Mouse (Mus musculus) myocyte (in vitro differentiated cells): ENCODE results near the gene Fkbp7. TPM values are rescaled to one million over a fixed set of nuclear protein-coding genes. Genes with fewer than 3 reads are reported as not detected.

Experiments used
- H3K27me3 ChIP-seq: one replicate; pipeline ENCODE4 v1.6.1; 2011; ENCODE audit not compliant: control insufficient read depth, insufficient read depth, insufficient read length
- H3K36me3 ChIP-seq: one replicate; pipeline ENCODE4 v1.6.1; 2011; ENCODE audit not compliant: control insufficient read depth, insufficient read depth
- H3K4me2 ChIP-seq: one replicate; pipeline ENCODE4 v1.6.1; 2011; ENCODE audit warnings: low read depth, control low read depth
- H3K4me3 ChIP-seq: one replicate; pipeline ENCODE4 v1.5.1; 2011; ENCODE audit warnings: mild to moderate bottlenecking, control low read depth, moderate library complexity
- H3K79me2 ChIP-seq: one replicate; pipeline ENCODE4 v1.6.1; 2011; ENCODE audit not compliant: control insufficient read depth, insufficient read depth
- H3ac ChIP-seq: one replicate; pipeline ENCODE4 v1.6.1; 2011; ENCODE audit not compliant: control insufficient read depth, insufficient read length
- CEBPB ChIP-seq: IDR thresholded peaks from 2 replicates; pipeline ENCODE4 v1.6.1; 2011; ENCODE audit warnings: mild to moderate bottlenecking, moderate library complexity; ENCODE audit not compliant: poor library complexity, insufficient read depth, severe bottlenecking
- E2F4 ChIP-seq: IDR thresholded peaks from one replicate; pipeline ENCODE4 v1.6.1; 2011; ENCODE audit warnings: mild to moderate bottlenecking, control low read depth, moderate library complexity; ENCODE audit not compliant: insufficient read depth
- MAX ChIP-seq: IDR thresholded peaks from one replicate; pipeline ENCODE4 v1.6.1; 2011; ENCODE audit warnings: low read depth, mild to moderate bottlenecking, control low read depth
- MYOD1 ChIP-seq, 3 experiments: IDR thresholded peaks; one replicate each; pipeline ENCODE4 v1.6.1; 2011; ENCODE audit warnings: control low read depth in 2 of 3, low read depth in 2 of 3, mild to moderate bottlenecking in 2 of 3, moderate library complexity in 1 of 3; ENCODE audit not compliant: insufficient read length in 2 of 3, control insufficient read depth in 1 of 3
- MYOG ChIP-seq, 3 experiments: IDR thresholded peaks; one replicate each; pipeline ENCODE4 v1.6.1; 2011; ENCODE audit warnings: control low read depth in 2 of 3, low read depth in 2 of 3, mild to moderate bottlenecking in 2 of 3; ENCODE audit not compliant: insufficient read length in 2 of 3, control insufficient read depth in 1 of 3, insufficient read depth in 1 of 3
- POLR2A ChIP-seq: IDR thresholded peaks from one replicate; pipeline ENCODE4 v1.6.1; 2011; ENCODE audit warnings: low read depth, mild to moderate bottlenecking, control low read depth, moderate library complexity; ENCODE audit not compliant: insufficient read length
- POLR2AphosphoS2 ChIP-seq: IDR thresholded peaks from one replicate; pipeline ENCODE4 v1.6.1; 2011; ENCODE audit warnings: low read depth, control low read depth; ENCODE audit not compliant: insufficient read length
- REST ChIP-seq: IDR thresholded peaks from one replicate; pipeline ENCODE4 v1.6.1; 2011; ENCODE audit warnings: mild to moderate bottlenecking, control low read depth, moderate library complexity; ENCODE audit not compliant: insufficient read depth, insufficient read length
- SRF ChIP-seq: IDR thresholded peaks from one replicate; pipeline ENCODE4 v1.6.1; 2011; ENCODE audit warnings: low read depth; ENCODE audit not compliant: control insufficient read depth, insufficient read length
- TCF12 ChIP-seq: IDR thresholded peaks from one replicate; pipeline ENCODE4 v1.6.1; 2011; ENCODE audit warnings: mild to moderate bottlenecking, control low read depth; ENCODE audit not compliant: poor library complexity, insufficient read depth, severe bottlenecking
- TCF3 ChIP-seq: IDR thresholded peaks from one replicate; pipeline ENCODE4 v1.6.1; 2011; ENCODE audit warnings: low read depth, control low read depth; ENCODE audit not compliant: insufficient read length
- USF1 ChIP-seq: IDR thresholded peaks from one replicate; pipeline ENCODE4 v1.6.1; 2011; ENCODE audit warnings: low read depth, mild to moderate bottlenecking, control low read depth, moderate library complexity
- polyA plus RNA-seq: library from polyadenylated mRNA; unstranded; fragments of >200 nt; fragmentation: generic; extraction: Trizol; gene quantifications from one replicate; pipeline ENCODE4 v1.2.1, GENCODE M21; 2012; ENCODE audit warnings: missing spikeins

Fkbp7 gene
- polyA plus RNA-seq, 1 experiment: 34.8 TPM

DNA sequence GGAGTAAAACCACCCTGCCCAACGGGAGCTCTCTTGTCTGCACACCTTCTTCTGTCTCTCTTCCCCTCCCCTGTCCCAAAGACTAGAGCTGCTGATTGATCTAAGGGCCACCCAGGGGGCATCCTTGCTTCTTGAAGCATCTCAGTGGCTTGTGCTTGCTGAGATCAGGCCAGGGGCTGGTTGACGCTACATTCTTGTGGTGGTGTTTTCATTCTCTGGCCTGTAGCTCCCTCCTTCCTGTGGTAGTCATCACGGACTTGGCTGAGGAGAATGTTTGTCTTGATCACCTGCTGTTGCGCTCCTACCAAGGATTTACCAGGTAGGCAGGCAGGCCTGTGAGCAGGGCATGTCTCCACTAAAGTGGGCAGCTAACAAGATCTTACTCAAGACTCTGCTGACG, 29.8 kb upstream of the Fkbp7 start:
- Histone ChIP-seq H3ac (no peak overlapping the region), H3K4me3 (no peak overlapping the region), H3K36me3 (peaks cover 47% of the 10 kb centered on the region), H3K79me2 (no peaks in the 10 kb centered on the region), H3K4me2 (no peak overlapping the region), H3K27me3 (no peaks in the 10 kb centered on the region)
- TF ChIP-seq TCF12: no peak
- no peak for TF ChIP-seq POLR2AphosphoS2
- TF ChIP-seq POLR2A: peak; percentile 30
- TF ChIP-seq TCF3: no peak
- TF ChIP-seq E2F4: no peak
- TF ChIP-seq REST: no peak
- TF ChIP-seq CEBPB: no peak

DNA sequence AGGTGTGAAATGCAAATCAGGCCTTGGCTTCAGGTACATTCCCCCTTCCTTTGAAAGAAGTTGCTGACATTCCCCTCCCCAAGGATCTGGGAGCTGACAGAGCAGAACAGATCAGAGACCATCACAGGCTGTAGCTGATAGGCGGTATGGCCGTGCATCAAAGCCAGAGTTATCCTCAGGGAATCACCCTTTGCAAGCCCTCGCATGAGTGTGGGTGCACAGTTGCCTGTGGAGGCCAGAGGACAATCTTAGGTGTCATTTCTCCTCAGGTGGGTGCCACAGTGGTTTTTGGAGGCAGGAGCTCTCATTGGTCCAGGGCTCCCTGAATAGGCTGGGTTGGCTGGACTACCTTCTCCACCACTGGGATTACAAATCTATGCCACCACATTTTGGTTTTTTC, 29.3 kb upstream of the Fkbp7 start:
- no peak overlapping the region for H3ac ChIP-seq
- H3K27me3 ChIP-seq: no peaks in the 10 kb centered on the region
- H3K4me3 ChIP-seq: no peak overlapping the region
- peaks cover 47% of the 10 kb centered on the region for H3K36me3 ChIP-seq
- no peak for TF ChIP-seq REST
- peak; percentile 84 for TF ChIP-seq POLR2AphosphoS2
- peak; percentile 7 for TF ChIP-seq POLR2A
- TF ChIP-seq CEBPB: no peak
- H3K4me2 ChIP-seq: no peak overlapping the region
- no peaks in the 10 kb centered on the region for H3K79me2 ChIP-seq

GRCm38 (mm10) chr2:76695290-76695689, 22.4 kb upstream of the Fkbp7 start:
- H3K36me3 ChIP-seq: peaks cover 35% of the 10 kb centered on the region
- H3K79me2 ChIP-seq: no peaks in the 10 kb centered on the region
- H3ac ChIP-seq: no peak overlapping the region
- H3K27me3 ChIP-seq: no peaks in the 10 kb centered on the region
- no peak overlapping the region for H3K4me3 ChIP-seq
- TF ChIP-seq MYOG (IDR thresholded peaks at IDR 0.05; ENCODE audit: control insufficient read depth in 1 of 3, insufficient read depth in 1 of 3, insufficient read length in 2 of 3, low read depth in 2 of 3) (no peak), MAX (no peak), SRF (no peak), REST (no peak), POLR2A (no peak), USF1 (no peak), MYOD1 (IDR thresholded peaks at IDR 0.05; ENCODE audit: control insufficient read depth in 1 of 3, insufficient read length in 2 of 3, low read depth in 2 of 3) (no peak), E2F4 (no peak), TCF3 (no peak), CEBPB (no peak)
- no peak overlapping the region for H3K4me2 ChIP-seq

DNA sequence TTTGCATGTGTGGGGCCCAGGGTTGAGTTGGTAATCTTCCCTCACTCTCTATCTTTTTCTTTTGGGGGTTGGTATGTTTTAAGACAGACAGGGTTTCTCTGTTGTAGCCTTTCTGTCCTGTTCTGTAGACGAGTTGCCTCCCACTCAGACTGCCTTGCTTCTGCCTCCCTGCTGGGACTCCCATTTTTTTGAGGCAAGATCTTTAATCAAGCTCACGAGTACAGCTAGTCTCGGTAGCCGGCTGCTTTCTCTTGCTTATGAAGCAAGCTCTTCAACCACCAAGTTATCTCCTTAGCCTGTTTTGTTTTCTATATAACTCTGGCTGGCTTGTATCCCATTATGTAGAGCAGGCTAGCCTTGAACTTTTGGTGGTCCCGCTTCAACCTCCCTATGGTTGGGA, 20.8 kb upstream of the Fkbp7 start:
- Histone ChIP-seq H3K79me2 (no peaks in the 10 kb centered on the region), H3K36me3 (peaks cover 36% of the 10 kb centered on the region), H3K4me2 (no peak overlapping the region), H3K27me3 (no peaks in the 10 kb centered on the region), H3K4me3 (no peak overlapping the region), H3ac (no peak overlapping the region)
- no peak for TF ChIP-seq E2F4
- TF ChIP-seq MYOD1 (IDR thresholded peaks at IDR 0.05; ENCODE audit: control insufficient read depth in 1 of 3, insufficient read length in 2 of 3, low read depth in 2 of 3): no peak

DNA sequence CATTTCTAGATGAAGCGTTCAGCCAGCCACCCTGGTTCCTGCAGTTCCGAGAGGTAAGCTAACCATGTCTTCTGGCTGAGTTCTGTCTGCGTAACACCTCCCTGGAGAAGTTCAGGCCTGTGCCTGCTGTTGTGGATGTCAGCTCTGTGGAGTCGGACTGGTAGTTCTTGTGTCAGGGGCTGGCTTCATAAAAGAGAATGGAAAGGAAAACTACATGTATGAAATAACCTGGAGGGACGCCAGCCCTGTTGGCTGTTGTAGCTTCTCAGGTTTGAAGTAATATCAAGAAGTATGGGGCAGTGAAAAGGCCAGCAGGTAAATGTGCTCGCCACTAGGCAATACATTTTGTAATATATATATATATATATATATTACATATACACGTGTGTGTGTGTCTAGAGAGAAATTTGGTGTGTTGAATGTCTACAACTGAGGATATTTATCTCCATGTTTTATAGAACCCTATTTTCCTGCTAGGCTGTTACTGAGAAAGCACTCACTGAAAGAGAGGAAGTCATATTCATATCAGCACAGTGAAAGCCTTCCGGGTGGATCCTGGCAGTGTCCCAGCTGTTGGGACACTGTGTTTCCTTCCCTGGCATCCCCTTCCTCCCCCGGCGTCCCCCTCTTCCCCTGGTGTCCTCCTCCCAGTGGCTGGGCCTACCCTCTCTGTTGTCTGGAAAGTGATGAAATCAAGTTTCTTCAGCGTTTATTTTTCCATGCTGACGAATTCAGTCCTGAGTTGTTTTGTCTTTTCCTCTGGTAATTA, 17.7 kb upstream of the Fkbp7 start:
- no peak overlapping the region for H3ac ChIP-seq
- TF ChIP-seq TCF3: no peak
- TF ChIP-seq POLR2AphosphoS2: no peak
- TF ChIP-seq POLR2A: no peak
- TF ChIP-seq REST: no peak
- TF ChIP-seq TCF12: no peak
- no peak for TF ChIP-seq MAX
- no peak for TF ChIP-seq MYOD1 (IDR thresholded peaks at IDR 0.05; ENCODE audit: control insufficient read depth in 1 of 3, insufficient read length in 2 of 3, low read depth in 2 of 3)
- TF ChIP-seq E2F4: no peak
- TF ChIP-seq USF1: no peak
- no peak for TF ChIP-seq MYOG (IDR thresholded peaks at IDR 0.05; ENCODE audit: control insufficient read depth in 1 of 3, insufficient read depth in 1 of 3, insufficient read length in 2 of 3, low read depth in 2 of 3)
- no peak for TF ChIP-seq CEBPB
- TF ChIP-seq SRF: no peak
- H3K4me3 ChIP-seq: no peak overlapping the region
- H3K36me3 ChIP-seq: peaks cover 28% of the 10 kb centered on the region
- H3K27me3 ChIP-seq: no peaks in the 10 kb centered on the region
- no peaks in the 10 kb centered on the region for H3K79me2 ChIP-seq
- no peak overlapping the region for H3K4me2 ChIP-seq
